Mouse (Mus musculus): ENCODE results near the gene Txlng. TPM values are rescaled to one million over a fixed set of nuclear protein-coding genes. Genes with fewer than 3 reads are reported as not detected.

Gene Txlng
- polyA plus RNA-seq (2012; rRNA removed), result 1.3 and 1.8 TPM in 2 replicates

- H3K4me3 ChIP-seq (ENCODE audit: extremely low read depth, insufficient read depth, insufficient read length), result peak within 1 kb of the TSS; percentile 94
- no peaks in the 10 kb centered on the region for H3K36me3 ChIP-seq (ENCODE audit: control insufficient read depth, insufficient read depth, low read length)
- no peaks in the 10 kb centered on the region for H3K27me3 ChIP-seq (ENCODE audit: control insufficient read depth, insufficient read depth, low read length)
- peak; percentile 91 to 92 for DNase-seq (ENCODE audit: low read depth in 1 of 2, low spot score in 2 of 2)
- peak within 1 kb of the TSS; percentile 85 for H3K27ac ChIP-seq (ENCODE audit: insufficient read depth, low read length)
- no peaks in the 10 kb centered on the region; the same call in 1 of the 2 replicates for H3K4me1 ChIP-seq (ENCODE audit: control insufficient read depth, insufficient read depth, insufficient read length)
- WGBS, result 26% methylated on average over 37 of the region's 37 CpGs
- TF ChIP-seq POLR2A (IDR thresholded peaks at IDR 0.05; ENCODE audit: low read depth, low read length) (peak; percentile 72), CTCF (IDR thresholded peaks at IDR 0.05; ENCODE audit: extremely low read depth, insufficient read depth, insufficient read length, insufficient replicate concordance) (no peak)
Measured at GRCm38 (mm10) chrX:162829203-162829708, at the start of gene Txlng. TSS of gene Txlng (minus strand) at chrX:162829454.

GRCm38 (mm10) chrX:162878236-162878635, 49.0 kb upstream of the Txlng start:
- Histone ChIP-seq H3K27ac (ENCODE audit: insufficient read depth, low read length) (no peak overlapping the region), H3K4me1 (ENCODE audit: control insufficient read depth, insufficient read depth, insufficient read length) (no peaks in the 10 kb centered on the region), H3K36me3 (ENCODE audit: control insufficient read depth, insufficient read depth, low read length) (peaks cover 2% of the 10 kb centered on the region; the same call in 1 of the 2 replicates), H3K27me3 (ENCODE audit: control insufficient read depth, insufficient read depth, low read length) (no peaks in the 10 kb centered on the region), H3K4me3 (ENCODE audit: extremely low read depth, insufficient read depth, insufficient read length) (no peak overlapping the region)
- WGBS, result 76% methylated on average over 3 of the region's 3 CpGs
- no peak for TF ChIP-seq CTCF (IDR thresholded peaks at IDR 0.05; ENCODE audit: extremely low read depth, insufficient read depth, insufficient read length, insufficient replicate concordance)
- TF ChIP-seq POLR2A (IDR thresholded peaks at IDR 0.05; ENCODE audit: low read depth, low read length), result no peak
- no peak for DNase-seq (ENCODE audit: low read depth in 1 of 2, low spot score in 2 of 2)

- DNase-seq (ENCODE audit: low read depth in 1 of 2, low spot score in 2 of 2), result no peak
- H3K4me1 ChIP-seq (ENCODE audit: control insufficient read depth, insufficient read depth, insufficient read length), result no peaks in the 10 kb centered on the region
- TF ChIP-seq CTCF (IDR thresholded peaks at IDR 0.05; ENCODE audit: extremely low read depth, insufficient read depth, insufficient read length, insufficient replicate concordance), result no peak
- TF ChIP-seq POLR2A (IDR thresholded peaks at IDR 0.05; ENCODE audit: low read depth, low read length), result no peak
- WGBS, result 91% methylated on average over 2 of the region's 2 CpGs
- H3K27ac ChIP-seq (ENCODE audit: insufficient read depth, low read length), result no peak overlapping the region
- H3K27me3 ChIP-seq (ENCODE audit: control insufficient read depth, insufficient read depth, low read length), result no peaks in the 10 kb centered on the region
- peaks cover 3% of the 10 kb centered on the region for H3K36me3 ChIP-seq (ENCODE audit: control insufficient read depth, insufficient read depth, low read length)
- no peak overlapping the region for H3K4me3 ChIP-seq (ENCODE audit: extremely low read depth, insufficient read depth, insufficient read length)
Measured at GRCm38 (mm10) chrX:162873761-162874160, 44.5 kb upstream of the Txlng start.

GRCm38 (mm10) chrX:162871734-162872517, 42.7 kb upstream of the Txlng start:
- TF ChIP-seq POLR2A (IDR thresholded peaks at IDR 0.05; ENCODE audit: low read depth, low read length) (no peak), CTCF (IDR thresholded peaks at IDR 0.05; ENCODE audit: extremely low read depth, insufficient read depth, insufficient read length, insufficient replicate concordance) (peak; percentile 57; the same call in 1 of the 2 replicates)
- Histone ChIP-seq H3K27ac (ENCODE audit: insufficient read depth, low read length) (no peak overlapping the region), H3K27me3 (ENCODE audit: control insufficient read depth, insufficient read depth, low read length) (no peaks in the 10 kb centered on the region), H3K4me1 (ENCODE audit: control insufficient read depth, insufficient read depth, insufficient read length) (no peaks in the 10 kb centered on the region), H3K4me3 (ENCODE audit: extremely low read depth, insufficient read depth, insufficient read length) (no peak overlapping the region), H3K36me3 (ENCODE audit: control insufficient read depth, insufficient read depth, low read length) (peaks cover 3% of the 10 kb centered on the region)
- WGBS, result 50% methylated on average over 4 of the region's 4 CpGs
- DNase-seq (ENCODE audit: low read depth in 1 of 2, low spot score in 2 of 2), result no peak

- Histone ChIP-seq H3K27ac (ENCODE audit: insufficient read depth, low read length) (no peak overlapping the region), H3K4me1 (ENCODE audit: control insufficient read depth, insufficient read depth, insufficient read length) (no peaks in the 10 kb centered on the region), H3K4me3 (ENCODE audit: extremely low read depth, insufficient read depth, insufficient read length) (no peak overlapping the region), H3K27me3 (ENCODE audit: control insufficient read depth, insufficient read depth, low read length) (no peaks in the 10 kb centered on the region), H3K36me3 (ENCODE audit: control insufficient read depth, insufficient read depth, low read length) (peaks cover 3% of the 10 kb centered on the region)
- no peak for TF ChIP-seq POLR2A (IDR thresholded peaks at IDR 0.05; ENCODE audit: low read depth, low read length)
- no peak for TF ChIP-seq CTCF (IDR thresholded peaks at IDR 0.05; ENCODE audit: extremely low read depth, insufficient read depth, insufficient read length, insufficient replicate concordance)
- WGBS, result 71% methylated on average over 3 of the region's 3 CpGs
- no peak for DNase-seq (ENCODE audit: low read depth in 1 of 2, low spot score in 2 of 2)
Measured at GRCm38 (mm10) chrX:162868294-162868965, 39.2 kb upstream of the Txlng start.

- TF ChIP-seq CTCF (IDR thresholded peaks at IDR 0.05; ENCODE audit: extremely low read depth, insufficient read depth, insufficient read length, insufficient replicate concordance) (no peak), POLR2A (IDR thresholded peaks at IDR 0.05; ENCODE audit: low read depth, low read length) (no peak)
Measured at GRCm38 (mm10) chrX:162848682-162849081, 19.4 kb upstream of the Txlng start.

More at GRCm38 (mm10) chrX:162848682-162849081, 19.4 kb upstream of the Txlng start:
- no peak for DNase-seq (ENCODE audit: low read depth in 1 of 2, low spot score in 2 of 2)
- H3K4me3 ChIP-seq (ENCODE audit: extremely low read depth, insufficient read depth, insufficient read length), result no peak overlapping the region
- H3K4me1 ChIP-seq (ENCODE audit: control insufficient read depth, insufficient read depth, insufficient read length), result no peaks in the 10 kb centered on the region
- 77% methylated on average over 1 of the region's 1 CpGs for WGBS
- H3K27ac ChIP-seq (ENCODE audit: insufficient read depth, low read length), result no peak overlapping the region
- H3K36me3 ChIP-seq (ENCODE audit: control insufficient read depth, insufficient read depth, low read length), result no peaks in the 10 kb centered on the region
- no peaks in the 10 kb centered on the region for H3K27me3 ChIP-seq (ENCODE audit: control insufficient read depth, insufficient read depth, low read length)

Measured in spleen, adult 2 months (tissue).